Mouse (Mus musculus): ENCODE results near the gene Pgm5.

The Pgm5 gene

DNA sequence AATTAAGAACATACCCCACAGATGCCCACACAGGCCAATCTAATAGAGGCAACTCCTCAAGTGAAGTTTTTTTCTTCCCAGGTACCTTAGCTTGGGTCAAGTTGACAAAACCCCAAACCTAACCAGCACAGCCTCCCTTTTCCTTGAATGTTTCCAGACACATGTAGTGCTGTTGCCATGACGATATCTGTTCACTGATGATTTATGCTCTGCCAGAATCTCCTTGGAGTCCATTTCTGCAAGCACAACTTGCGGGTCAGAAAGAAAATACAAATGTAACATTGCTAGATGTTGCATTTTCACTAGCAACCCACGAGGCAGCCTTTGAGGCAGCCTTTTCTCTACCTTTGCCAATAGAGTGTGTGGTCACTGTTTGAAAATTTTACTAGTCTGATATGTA, 194.1 kb downstream of the Pgm5 start:
- no peak for DNase-seq (ENCODE audit: low spot score in 2 of 2)

DNA sequence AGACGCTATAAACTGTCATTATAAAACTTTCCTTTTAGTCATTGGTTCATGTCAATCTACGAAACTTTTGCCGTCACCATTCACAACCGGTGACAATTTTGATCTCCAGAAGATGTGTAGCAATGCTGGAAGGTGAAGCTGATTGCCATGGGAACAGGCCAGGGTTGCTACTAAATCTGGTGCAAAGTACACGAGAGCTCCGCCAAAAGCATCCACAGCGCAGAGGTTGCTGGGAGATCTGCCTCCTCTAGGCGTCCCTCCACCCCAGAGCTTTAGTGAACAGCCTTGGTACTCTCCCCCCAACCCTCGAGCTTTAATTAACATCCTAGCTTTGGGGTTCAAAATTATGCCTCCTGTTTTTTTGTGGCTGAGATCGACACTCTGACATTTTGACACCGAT, 195.9 kb downstream of the Pgm5 start:
- no peak for DNase-seq (ENCODE audit: low spot score in 2 of 2)

DNA sequence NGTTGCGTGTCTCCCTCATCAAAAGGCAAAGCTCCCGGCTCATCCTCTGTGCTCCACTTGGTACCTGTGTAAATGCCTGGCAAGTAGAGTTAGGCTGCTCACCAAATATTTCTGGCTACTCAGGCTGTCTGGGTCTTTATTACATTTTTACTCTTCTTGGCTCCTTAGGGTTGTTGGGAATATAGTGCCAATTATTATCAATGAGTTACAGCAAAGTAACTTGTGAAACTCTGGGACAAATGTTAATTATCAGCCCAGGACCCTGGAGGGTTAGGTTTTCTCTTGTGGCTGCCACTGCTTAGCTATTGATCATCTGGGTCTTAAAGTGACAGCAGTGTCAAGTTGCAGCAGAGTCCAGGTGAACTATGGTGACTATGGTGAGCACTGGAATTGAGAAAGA, 199.3 kb downstream of the Pgm5 start:
- no peak for DNase-seq (ENCODE audit: low spot score in 2 of 2)

DNA sequence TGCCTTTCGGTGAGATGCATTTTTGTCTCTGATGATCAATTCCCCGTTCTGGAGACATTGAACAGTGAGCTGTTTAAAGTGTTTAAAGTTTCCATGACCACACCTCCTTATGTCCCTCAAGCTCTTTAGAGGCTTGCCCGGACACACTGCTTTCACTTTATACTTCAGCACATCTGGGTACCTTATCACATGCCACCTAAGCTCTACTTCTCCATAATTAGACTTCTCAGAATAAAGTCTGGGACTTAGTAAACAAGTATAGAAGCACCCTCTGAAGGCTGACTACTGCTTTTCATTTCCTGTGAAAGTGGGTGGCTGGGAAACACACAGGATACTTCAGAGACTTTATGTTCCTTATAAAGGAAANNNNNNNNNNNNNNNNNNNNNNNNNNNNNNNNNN, 204.7 kb downstream of the Pgm5 start:
- no peak for DNase-seq (ENCODE audit: low spot score in 2 of 2)

DNA sequence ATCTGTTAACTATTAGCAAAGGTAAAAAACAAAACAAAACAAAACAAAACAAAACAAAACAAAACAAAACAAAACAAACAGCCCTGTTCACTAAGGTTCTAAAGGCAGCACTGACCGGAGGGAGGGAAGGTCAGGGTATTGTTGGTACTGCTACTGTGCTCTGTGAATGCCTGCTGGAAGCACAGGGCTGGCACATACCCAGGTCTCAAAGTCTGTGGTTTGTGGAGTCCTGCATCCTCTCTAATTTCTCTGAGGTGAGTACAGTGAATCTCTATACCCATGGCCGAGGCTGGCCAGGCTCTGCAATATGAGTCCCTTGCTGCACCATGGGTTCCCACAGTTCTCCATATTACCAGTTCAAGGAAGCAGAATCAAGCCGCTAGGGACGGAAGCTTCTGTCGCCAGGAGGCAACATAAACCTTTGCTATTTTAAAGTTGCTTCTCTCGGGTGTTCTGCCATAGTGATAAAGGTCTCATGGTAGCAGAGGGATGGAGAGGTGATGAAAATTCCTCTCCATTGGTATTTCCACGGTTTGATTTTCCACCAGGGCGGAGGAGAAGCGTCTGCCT, 208.3 kb downstream of the Pgm5 start:
- DNase-seq (ENCODE audit: low spot score in 2 of 2) = no peak

DNA sequence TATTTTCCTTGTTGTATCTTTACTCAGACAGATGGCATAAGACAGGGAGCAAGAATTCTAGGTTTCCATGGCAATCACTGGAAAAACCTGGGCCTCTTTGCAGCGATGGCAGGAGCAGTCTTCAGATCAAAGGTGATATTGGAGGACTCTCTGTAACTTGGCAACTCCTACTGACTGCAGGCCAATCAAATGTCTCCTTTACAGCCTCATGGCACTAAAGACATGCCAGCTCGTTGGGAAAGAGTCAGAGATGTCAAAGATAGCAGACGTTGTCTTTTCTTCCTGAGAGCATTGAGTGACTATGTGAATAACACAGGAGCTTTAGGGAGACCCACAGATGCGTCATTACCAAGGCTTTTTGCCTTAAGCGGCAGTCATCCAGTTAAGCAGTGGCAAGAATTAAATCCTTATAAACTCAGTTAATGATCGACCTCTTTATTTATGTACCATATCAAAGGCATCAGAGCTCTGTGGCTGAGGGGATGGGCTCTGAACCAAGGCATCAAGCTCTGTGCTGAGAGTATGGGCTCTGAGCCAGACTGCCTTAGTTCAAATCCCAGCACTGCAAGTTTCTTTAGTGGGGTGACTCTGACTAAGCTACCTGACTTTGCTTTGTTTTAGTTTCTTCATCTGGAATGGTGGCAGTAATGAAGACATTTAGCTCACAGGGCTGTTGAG, 209.2 kb downstream of the Pgm5 start:
- DNase-seq (ENCODE audit: low spot score in 2 of 2) = no peak

DNA sequence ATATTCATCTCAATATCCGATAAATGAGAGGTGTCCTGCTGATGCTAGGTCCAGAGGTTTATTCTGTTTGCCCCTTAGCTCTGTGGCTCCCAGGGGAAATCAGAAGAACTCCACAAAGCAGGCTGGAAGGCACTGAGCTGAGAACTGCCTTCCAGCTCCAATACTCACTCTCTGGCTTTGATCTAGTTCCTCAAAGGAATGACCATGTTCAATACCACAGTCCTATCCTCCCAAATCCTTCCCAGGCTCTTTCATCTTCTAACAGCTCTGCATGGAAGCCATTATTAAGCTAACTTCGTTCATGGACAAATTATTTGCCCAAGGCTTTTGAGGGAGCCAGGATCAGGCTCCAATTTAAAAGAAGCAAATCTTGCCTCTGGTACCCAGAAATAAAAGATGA, 210.1 kb downstream of the Pgm5 start:
- no peak for DNase-seq (ENCODE audit: low spot score in 2 of 2)

DNA sequence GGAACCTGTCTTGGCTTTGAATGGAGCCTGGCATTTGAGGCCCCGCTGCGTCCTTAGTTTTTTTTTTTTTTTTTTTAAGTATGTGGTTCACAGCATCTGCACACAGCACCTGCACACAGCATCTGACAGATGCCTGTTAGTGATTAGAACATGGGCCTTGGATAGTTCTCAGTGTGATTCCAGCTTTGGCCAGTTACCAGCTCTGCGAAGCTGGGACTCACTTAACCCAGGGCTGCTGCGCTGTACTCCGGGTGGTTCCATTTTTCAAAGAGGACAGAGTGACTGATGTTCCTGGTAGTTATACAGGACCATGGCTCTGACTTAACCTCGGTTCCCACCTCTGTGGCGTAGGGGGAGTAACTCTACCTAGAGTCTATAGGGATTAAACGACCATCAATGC, 211.2 kb downstream of the Pgm5 start:
- DNase-seq (ENCODE audit: low spot score in 2 of 2) = no peak

DNA sequence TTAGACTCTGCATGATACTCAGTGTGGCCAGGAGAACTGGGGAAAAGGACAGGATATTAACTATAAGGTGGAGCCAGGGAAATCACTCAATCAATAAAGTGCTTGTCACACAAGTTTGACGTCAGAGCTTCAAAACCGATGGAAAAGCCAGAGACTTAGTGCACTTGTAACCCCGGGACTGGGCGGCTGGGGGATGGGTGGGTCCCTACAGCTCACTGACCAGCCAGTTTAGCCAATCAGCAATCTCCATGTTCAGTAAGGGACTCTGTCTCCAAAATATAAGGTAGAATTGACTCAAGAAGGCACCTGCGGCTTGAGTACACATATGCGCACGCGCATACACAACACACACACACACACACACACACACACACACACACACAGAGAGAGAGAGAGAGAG, 213.6 kb downstream of the Pgm5 start:
- no peak for DNase-seq (ENCODE audit: low spot score in 2 of 2)

DNA sequence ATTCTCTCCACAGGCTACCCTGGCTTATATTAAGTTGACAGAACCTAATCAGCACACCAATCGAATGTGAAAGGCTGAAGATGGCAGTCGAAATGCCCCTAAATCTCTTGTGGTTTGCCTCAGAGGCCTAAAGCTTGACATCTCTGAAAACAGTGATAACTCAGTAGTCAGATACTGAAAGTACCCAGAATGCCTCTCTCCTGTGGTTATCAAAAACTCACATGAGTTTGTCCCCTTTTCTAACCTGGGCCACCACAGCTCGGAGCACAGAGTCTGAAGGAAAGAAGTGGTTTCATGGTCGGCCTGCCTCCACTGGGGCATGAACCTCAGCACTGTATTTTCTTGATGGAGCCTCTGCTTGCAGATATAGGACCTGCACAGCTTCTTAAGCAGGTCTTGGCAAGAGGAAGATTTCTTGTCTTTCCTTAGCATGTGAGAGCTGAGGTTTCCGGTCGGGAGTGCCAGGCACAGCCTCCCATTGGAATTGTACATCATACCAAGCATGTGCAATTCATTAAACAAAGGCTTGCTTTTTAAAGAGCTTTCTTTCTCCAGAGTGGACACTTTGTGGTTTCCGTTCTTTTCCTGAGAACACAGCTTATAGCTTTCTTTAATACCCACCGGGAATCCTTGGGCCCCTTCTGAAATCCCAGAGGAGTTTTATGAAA, 215.4 kb downstream of the Pgm5 start:
- no peak for DNase-seq (ENCODE audit: low spot score in 2 of 2)

DNA sequence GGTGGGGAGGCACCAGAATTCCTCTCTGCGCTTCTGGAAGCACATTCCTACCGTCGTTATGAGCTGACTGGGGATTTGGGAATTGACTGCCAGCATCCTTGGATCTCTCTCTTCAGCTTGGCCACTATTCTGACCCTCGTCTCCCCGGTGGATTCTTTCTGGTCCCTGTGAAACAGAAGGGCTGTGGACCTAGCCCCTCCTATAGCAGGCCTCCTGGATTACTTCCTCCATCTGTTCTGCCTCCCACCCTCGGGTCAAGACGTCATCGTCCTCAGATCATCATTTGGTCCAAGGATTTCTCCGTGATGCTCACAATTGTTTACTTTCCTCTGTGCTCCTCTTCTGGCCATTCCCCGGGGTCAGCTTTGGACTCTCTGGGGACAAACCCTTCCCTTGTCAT, 216.7 kb downstream of the Pgm5 start:
- no peak for DNase-seq (ENCODE audit: low spot score in 2 of 2)

DNA sequence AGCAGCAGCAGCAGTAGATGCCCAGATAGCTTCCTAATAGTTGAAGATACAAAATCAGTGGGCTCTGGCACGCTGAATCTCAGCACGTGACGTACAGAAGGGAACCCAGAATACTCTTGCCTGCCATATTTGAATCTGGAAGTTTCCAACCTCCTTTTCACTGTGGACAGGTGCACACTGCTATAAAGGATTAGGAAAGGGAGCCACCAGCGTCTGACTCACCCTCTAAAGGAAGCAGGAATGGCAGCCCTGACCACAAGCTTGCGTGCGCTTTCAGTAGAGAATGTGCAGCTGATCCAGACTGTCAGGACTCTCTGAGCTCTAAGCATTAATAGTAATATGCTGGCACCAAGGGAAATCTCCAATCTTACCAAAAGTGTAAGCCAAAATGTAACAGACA, 220.7 kb downstream of the Pgm5 start:
- no peak for DNase-seq (ENCODE audit: low spot score in 2 of 2)

DNA sequence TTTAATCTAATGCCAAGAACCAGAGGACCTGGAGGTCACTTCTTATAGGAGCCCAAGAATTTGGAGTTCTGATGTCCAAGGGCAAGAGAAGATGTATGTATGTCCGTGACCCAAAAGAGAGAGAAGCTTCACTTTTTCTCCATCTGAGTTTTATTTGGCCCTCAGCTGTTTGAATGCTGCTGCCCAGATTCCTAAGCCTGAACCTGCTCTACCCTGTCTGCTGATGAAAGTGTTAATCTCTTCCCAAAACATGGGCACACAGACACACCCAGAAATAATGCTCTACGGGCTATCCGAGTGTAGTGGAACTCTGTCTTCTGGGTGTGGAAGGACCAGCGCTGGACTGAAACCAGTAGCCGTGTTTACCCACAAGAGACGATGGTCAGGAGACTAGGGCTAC, 223.7 kb downstream of the Pgm5 start:
- no peak for DNase-seq (ENCODE audit: low spot score in 2 of 2)

DNA sequence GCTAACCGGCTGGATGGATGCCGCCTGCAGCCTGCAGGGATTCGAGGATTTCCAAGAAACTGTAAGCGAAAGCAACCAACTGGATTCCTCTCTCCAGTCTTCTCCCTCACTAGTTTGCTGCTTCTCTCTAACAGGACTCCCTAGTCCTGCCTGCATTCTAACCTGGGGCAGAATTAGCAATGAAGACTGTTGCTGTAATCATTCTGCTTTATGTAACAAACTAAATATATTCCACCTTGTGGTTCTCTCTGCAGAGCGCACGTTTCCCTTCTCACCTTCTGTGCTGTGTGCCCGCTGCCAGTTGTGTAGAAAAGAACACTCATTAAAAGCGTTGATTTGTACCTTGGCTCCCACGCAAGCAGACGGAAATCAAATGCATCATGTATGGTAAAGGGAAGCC, 225.0 kb downstream of the Pgm5 start:
- DNase-seq (ENCODE audit: low spot score in 2 of 2) = no peak

DNA sequence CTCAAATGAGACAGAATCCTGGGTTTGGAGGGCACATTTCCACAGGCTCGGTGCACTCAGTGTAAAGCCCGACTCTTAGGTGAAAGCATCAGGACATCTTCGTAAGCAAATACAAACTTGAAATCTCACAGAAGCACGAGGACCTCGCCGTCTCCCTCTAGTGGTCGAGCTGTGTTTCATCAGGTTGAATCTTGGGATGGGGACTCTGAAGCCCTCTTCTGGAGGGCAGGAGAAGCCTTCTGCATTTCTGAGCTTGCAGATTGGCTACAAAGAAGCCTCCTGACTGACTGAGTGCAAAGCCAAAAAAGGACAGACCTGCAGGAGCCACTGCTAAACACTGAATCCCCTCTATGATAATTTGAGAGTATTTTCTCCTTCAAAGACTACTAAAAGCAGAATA, 227.1 kb downstream of the Pgm5 start:
- DNase-seq (ENCODE audit: low spot score in 2 of 2) = peak; percentile 64 to 72

Measured in urinary bladder, postnatal 4 days (tissue).